Mouse (Mus musculus): ENCODE measurements around the gene Phf10.
"Not testable (repeated sequence)": the region's sequence is repeated elsewhere in the genome, so short reads cannot be mapped to it uniquely, and the experiment has no call there.

Phf10 gene

DNA sequence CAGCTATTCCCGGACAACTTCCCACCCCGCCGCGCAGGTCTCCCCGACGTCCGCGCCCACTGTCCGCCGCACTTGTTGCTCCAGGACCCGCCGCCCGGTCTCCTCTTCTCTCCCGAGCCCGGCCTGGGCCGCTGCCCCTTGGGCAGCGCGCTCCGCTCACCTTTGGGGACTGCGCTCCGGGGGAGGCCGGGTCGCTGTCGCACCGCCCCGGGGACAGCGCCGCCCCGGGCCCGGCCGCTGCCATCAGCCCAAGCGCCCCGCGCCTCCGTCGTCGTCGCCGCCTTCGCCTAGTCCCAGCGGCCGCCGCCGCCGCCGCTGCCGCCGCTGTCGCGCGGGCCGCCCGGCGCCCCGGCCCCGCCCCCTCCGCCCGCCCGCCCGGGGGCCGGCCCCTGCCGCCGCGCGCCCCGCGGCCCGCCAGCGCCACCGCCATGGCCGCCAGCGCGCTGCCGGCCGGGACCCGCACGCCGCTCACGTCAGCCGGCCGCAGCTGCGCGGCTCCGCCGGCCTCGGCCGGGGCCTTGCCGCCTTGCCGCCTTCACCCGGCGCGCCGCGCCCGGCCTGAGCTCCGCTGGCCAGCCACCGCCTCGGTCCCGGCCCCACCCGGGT is at the start of gene Phf10:
Gene Phf10, minus strand, starts transcription at position 323 of the 606 bp plus-strand sequence.
- peak in 1 of 2 experiments; percentile 13 for DNase-seq (ENCODE audit: low spot score in 2 of 2)

DNA sequence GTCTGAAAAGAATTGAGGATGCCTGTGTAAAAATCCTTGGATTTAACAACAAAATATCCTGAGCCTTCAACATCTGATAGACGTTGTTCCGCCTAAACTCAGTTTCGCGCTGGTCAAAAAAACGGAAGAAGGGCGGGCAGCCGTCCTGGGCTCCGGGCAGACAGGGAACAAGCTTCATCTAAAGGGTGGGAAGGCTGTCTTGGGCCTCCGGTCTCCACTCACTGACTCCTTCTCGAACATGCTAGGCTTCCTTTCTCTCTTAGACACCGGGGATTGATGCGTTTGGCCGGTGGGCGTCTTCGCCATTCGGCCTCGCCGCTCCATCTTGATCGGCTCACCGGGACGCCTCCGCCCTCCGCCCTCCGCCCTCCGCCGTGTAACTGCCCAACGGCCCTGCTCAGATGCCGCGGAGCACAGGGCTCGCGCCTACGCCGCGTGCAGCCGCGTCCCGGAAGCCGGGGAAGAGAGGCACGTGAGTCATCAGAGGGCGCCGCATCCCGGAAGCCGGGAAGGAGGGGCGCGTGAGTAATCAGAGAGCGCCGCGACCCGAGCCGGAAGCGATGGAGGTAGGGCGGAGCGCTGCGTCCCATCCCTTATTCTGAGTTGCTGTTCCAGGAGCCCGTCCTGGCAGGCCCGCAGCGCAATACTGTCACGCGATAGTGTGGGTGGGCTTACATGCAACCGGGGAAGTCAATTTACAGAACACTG is 48.8 kb upstream of the Phf10 start, which contains the start of gene Gm3435:
Gene Gm3435, plus strand, starts transcription at position 471 of the 708 bp plus-strand sequence.
- not testable (repeated sequence) for DNase-seq (ENCODE audit: low spot score in 2 of 2)

- DNase-seq (ENCODE audit: low spot score in 2 of 2): not testable (repeated sequence)
Observed at GRCm38 (mm10) chr17:15009088-15009487, 48.0 kb upstream of the Phf10 start.

DNA sequence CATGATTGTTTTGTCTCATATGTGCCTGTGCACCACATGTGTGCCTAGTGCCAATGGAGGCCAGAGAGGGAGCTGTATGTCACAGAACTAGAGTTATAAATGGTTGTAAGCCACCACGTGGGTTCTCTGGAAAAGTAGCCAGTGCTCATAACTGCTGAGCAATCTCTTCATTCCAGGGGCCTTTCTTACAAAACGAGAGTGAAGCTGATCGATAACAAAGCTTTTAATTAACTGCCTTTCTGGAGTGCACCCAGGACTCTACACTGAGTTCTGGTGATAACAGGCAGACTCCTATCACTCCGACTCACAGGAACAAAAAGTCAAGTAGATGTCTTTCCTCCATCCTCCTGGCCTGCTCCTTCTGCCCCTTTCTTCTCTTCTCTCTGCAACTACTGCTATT is 39.0 kb upstream of the Phf10 start:
- DNase-seq (ENCODE audit: low spot score in 2 of 2): not testable (repeated sequence)

DNA sequence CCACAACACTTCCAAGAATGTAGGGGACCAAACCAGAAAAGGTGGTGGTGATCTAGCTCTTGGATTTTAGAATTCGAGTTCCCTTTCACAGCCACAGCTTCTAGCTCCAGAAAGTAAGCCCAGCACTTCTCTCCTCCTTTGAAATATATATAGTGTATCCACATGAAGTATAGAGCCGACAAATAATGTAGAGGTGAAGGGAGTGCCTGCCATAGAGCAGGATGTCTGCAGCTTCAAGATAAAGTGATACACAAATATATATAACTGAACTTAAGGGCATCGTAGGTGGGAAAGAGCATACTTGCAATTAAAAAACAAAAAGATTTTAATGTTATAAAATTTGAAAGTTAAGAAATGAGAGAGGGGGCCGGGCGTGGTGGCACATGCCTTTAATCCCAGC is 33.1 kb upstream of the Phf10 start:
- DNase-seq (ENCODE audit: low spot score in 2 of 2): not testable (repeated sequence)

- DNase-seq (ENCODE audit: low spot score in 2 of 2): not testable (repeated sequence)
Observed at GRCm38 (mm10) chr17:14993139-14993832, 32.2 kb upstream of the Phf10 start.

- DNase-seq (ENCODE audit: low spot score in 2 of 2): not testable (repeated sequence)
Observed at GRCm38 (mm10) chr17:14992522-14993138, 31.6 kb upstream of the Phf10 start.

DNA sequence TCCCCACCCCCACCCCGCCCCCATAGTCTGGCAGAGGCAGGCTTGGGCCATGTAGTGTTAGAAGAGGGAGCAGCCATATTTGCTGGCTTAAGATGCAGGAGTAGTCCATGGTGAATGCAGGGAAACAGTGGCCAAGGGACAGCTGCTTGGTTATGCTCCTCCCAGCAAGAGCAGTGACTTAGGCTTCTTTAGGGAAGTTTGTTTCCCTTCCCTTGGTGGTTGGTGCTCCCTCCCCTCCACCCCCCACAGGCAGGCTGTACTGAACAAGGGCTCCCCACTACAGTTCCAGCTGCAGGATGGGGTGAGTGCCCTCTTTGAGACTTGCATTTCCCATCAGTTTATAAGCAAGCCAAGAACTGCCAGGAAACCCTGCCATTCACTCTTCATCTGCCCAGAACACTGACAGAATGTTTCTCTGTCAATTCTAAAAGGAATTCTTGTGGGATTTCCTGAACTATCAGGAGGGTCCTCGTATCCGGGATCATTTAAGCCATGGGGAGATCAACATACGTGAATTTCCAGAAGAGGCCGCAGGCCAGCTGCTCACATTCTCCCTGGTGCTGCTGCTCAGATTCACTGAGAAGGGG is 29.1 kb upstream of the Phf10 start:
- peak; percentile 2 to 7 for DNase-seq (ENCODE audit: low spot score in 2 of 2)

- DNase-seq (ENCODE audit: low spot score in 2 of 2): not testable (repeated sequence)
Observed at GRCm38 (mm10) chr17:14978362-14979038, 17.4 kb upstream of the Phf10 start, which contains the start of the genes 9030025P20Rik and Gm3417. 9030025P20Rik (plus strand) TSS chr17:14978468. Gm3417 (minus strand) TSS chr17:14978790.

- DNase-seq (ENCODE audit: low spot score in 2 of 2): peak in 1 of 2 experiments; percentile 1
Observed at GRCm38 (mm10) chr17:14977718-14978361, 16.8 kb upstream of the Phf10 start.

GRCm38 (mm10) chr17:14968373-14968913 is 7.4 kb upstream of the Phf10 start:
- not testable (repeated sequence) for DNase-seq (ENCODE audit: low spot score in 2 of 2)

- not testable (repeated sequence) for DNase-seq (ENCODE audit: low spot score in 2 of 2)
Observed at GRCm38 (mm10) chr17:14961557-14962154, 583 bp upstream of the Phf10 start.

- peak in 1 of 2 experiments; percentile 13 for DNase-seq (ENCODE audit: low spot score in 2 of 2)
Observed at GRCm38 (mm10) chr17:14960520-14960919, 553 bp downstream of the Phf10 start.

- no peak for DNase-seq (ENCODE audit: low spot score in 2 of 2)
Observed at GRCm38 (mm10) chr17:14959979-14960378, 1.1 kb downstream of the Phf10 start.

DNA sequence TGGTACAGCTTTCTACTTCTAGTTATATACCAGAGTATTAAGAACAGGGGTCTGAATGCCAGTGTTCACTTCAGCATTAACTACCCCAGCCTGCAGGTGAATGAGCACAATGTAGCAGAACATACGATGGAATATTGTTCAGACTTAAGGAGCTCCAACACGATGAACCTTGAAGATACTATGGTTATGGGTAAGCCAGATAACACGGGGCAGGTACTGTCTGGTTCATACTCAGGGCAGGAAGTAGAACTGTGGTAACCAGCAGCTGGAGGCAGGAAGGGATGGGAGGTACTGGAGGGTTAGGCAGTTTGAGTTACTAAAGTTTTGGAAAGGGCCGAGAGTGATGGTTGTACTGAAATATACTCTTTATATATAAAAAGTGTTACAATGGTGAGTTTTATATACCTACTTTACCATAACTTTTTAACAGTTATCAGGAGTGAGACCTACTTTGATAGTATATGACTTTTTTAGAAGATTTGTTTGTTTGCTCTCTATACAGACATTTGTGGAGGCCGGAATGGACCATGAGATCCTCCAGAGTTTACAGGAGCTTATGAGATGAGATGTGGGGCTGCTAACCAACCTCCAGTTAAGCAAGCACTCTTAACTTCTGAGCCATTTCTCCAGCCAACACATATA is 2.3 kb downstream of the Phf10 start:
- no peak for DNase-seq (ENCODE audit: low spot score in 2 of 2)

DNA sequence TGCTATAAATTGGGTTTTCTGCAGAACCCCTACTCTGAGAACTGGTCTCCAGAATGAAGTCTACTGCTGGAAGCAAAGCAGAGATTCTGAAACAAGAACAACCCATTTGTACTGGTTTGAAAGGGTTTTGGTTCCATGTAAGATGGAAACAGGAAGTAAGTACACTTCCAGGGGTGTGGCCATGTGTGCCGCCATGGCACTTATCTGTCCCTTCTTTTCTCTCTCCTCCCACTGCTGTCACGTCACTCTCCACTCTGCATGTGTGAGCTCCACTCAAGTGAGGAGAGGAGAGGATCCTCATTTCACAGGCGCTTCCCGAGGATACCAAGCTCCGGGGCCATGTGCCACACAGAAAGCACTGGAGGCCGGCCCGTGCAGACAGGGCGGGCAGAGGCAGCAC is 7.6 kb downstream of the Phf10 start:
- no peak for DNase-seq (ENCODE audit: low spot score in 2 of 2)

GRCm38 (mm10) chr17:14949161-14949827 is 11.8 kb downstream of the Phf10 start:
- peak in 1 of 2 experiments; percentile 7 for DNase-seq (ENCODE audit: low spot score in 2 of 2)

DNA sequence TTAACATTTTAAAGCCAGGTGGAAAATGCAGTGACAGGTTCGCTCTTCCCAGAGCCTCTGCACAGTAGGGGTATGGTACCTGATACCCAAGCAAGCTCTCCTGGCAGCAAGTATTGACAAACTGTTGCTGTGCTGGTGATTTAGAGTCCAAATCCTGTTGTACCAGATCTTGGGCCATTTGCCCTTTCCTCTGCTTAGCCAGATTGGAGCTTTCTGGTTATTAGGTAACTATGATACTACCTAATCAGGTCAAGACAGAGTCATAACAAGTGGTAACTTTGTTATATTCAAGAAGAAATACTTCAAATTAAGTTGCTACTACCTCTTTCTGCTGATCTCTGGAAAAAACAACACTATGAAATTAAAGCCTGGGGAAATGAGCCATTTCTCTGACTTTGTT is 16.5 kb downstream of the Phf10 start:
- DNase-seq (ENCODE audit: low spot score in 2 of 2): no peak

- no peak for DNase-seq (ENCODE audit: low spot score in 2 of 2)
Observed at GRCm38 (mm10) chr17:14943729-14944059, 17.4 kb downstream of the Phf10 start.
